Mouse (Mus musculus) MEL (cell line): ENCODE data around the gene Slc51a. TPM values are rescaled to one million over a fixed set of nuclear protein-coding genes. Genes with fewer than 3 reads are reported as not detected.
"Not testable (repeated sequence)": the region's sequence is repeated elsewhere in the genome, so short reads cannot be mapped to it uniquely, and the experiment has no call there.

ENCODE experiments used
- DNase-seq: peaks from one replicate; pipeline ENCODE4 v3.0.0; 2011; ENCODE audit warnings: low read depth, low spot score
- H3K27ac ChIP-seq: 2 replicates; pipeline ENCODE4 v1.5.1; 2012; ENCODE audit warnings: low read depth, mild to moderate bottlenecking, control low read depth, low read length, moderate library complexity; ENCODE audit not compliant: control insufficient read depth
- H3K27me3 ChIP-seq, 2 experiments: fragments of 150-350 bp in 1 of 2; sonication (generic) in 1 of 2; 2 replicates each; pipeline ENCODE4 v1.6.1; 2012; ENCODE audit warnings: low read length in 2 of 2, mild to moderate bottlenecking in 2 of 2, improper control_type of control experiment in 1 of 2, moderate library complexity in 1 of 2; ENCODE audit not compliant: insufficient read depth in 2 of 2, control insufficient read depth in 1 of 2
- H3K36me3 ChIP-seq, 2 experiments: 2 replicates each; pipeline ENCODE4 v1.6.1; 2012 to 2014; ENCODE audit warnings: low read length in 2 of 2, improper control_type of control experiment in 1 of 2, inconsistent platforms in 1 of 2, mild to moderate bottlenecking in 1 of 2; ENCODE audit not compliant: insufficient read depth in 2 of 2, control insufficient read depth in 1 of 2
- H3K4me1 ChIP-seq, 2 experiments: fragments of 150-350 bp in 1 of 2; sonication (generic) in 1 of 2; 2 replicates each; pipeline ENCODE4 v1.6.1; 2012; ENCODE audit warnings: low read length in 2 of 2, improper control_type of control experiment in 1 of 2, mild to moderate bottlenecking in 1 of 2; ENCODE audit not compliant: insufficient read depth in 2 of 2, control insufficient read depth in 1 of 2
- H3K4me3 ChIP-seq, 2 experiments: fragments of 150-350 bp in 1 of 2; sonication (generic) in 1 of 2; 2 replicates each; pipeline ENCODE4 v1.5.1; 2012; ENCODE audit warnings: low read depth in 2 of 2, low read length in 2 of 2, mild to moderate bottlenecking in 2 of 2, moderate library complexity in 2 of 2, control low read depth in 1 of 2, improper control_type of control experiment in 1 of 2; ENCODE audit not compliant: control insufficient read depth in 1 of 2, insufficient read depth in 1 of 2
- H3K79me2 ChIP-seq: 2 replicates; pipeline ENCODE4 v1.6.1; 2012; ENCODE audit warnings: mild to moderate bottlenecking, low read length, moderate library complexity; ENCODE audit not compliant: control insufficient read depth, poor library complexity, insufficient read depth
- H3K9ac ChIP-seq: 2 replicates; pipeline ENCODE4 v1.6.1; 2012; ENCODE audit warnings: low read depth, mild to moderate bottlenecking, control low read depth, low read length, moderate library complexity; ENCODE audit not compliant: control insufficient read depth, poor library complexity, severe bottlenecking
- H3K9me3 ChIP-seq: fragments of 150-350 bp; sonication (generic); replicated peaks from 2 replicates; pipeline ENCODE4 v1.6.1; 2012; ENCODE audit warnings: mild to moderate bottlenecking, low read length, improper control_type of control experiment, moderate library complexity; ENCODE audit not compliant: insufficient read depth
- CHD1 ChIP-seq: IDR thresholded peaks from 2 replicates; pipeline ENCODE4 v1.6.1; 2012; ENCODE audit warnings: low read depth, mild to moderate bottlenecking, inconsistent platforms, low read length, improper control_type of control experiment
- CHD2 ChIP-seq: IDR thresholded peaks from 2 replicates; pipeline ENCODE4 v1.6.1; 2011; ENCODE audit warnings: low read length, improper control_type of control experiment
- EP300 ChIP-seq, 2 experiments: IDR thresholded peaks; 2 replicates each; pipeline ENCODE4 v1.6.1; 2011; ENCODE audit warnings: improper control_type of control experiment in 2 of 2, low read length in 2 of 2, low read depth in 1 of 2, mild to moderate bottlenecking in 1 of 2
- GATA1 ChIP-seq: IDR thresholded peaks from 2 replicates; pipeline ENCODE4 v1.6.1; 2011; ENCODE audit warnings: low read depth, low read length, improper control_type of control experiment
- HCFC1 ChIP-seq: IDR thresholded peaks from 2 replicates; pipeline ENCODE4 v1.6.1; 2012; ENCODE audit warnings: low read depth, mild to moderate bottlenecking, inconsistent platforms, low read length, improper control_type of control experiment, moderate library complexity
- MAX ChIP-seq: IDR thresholded peaks from 2 replicates; pipeline ENCODE4 v1.6.1; 2011; ENCODE audit warnings: low read length, improper control_type of control experiment
- MAZ ChIP-seq: IDR thresholded peaks from 2 replicates; pipeline ENCODE4 v1.6.1; 2012; ENCODE audit warnings: low read depth, mild to moderate bottlenecking, inconsistent platforms, low read length, improper control_type of control experiment
- MXI1 ChIP-seq: IDR thresholded peaks from 2 replicates; pipeline ENCODE4 v1.6.1; 2011; ENCODE audit warnings: mild to moderate bottlenecking, low read depth, low read length, improper control_type of control experiment
- NELFE ChIP-seq: IDR thresholded peaks from 2 replicates; pipeline ENCODE4 v1.6.1; 2011; ENCODE audit warnings: low read depth, low read length, improper control_type of control experiment
- NRF1 ChIP-seq: IDR thresholded peaks from 2 replicates; pipeline ENCODE4 v1.6.1; 2014; ENCODE audit warnings: low read depth, mild to moderate bottlenecking, inconsistent platforms, low read length, improper control_type of control experiment, moderate library complexity; ENCODE audit not compliant: poor library complexity, insufficient read depth, severe bottlenecking
- POLR2A ChIP-seq, 2 experiments: IDR thresholded peaks; 2 replicates each; pipeline ENCODE4 v1.6.1; 2011 to 2012; ENCODE audit warnings: low read length in 2 of 2, mild to moderate bottlenecking in 2 of 2, control low read depth in 1 of 2, improper control_type of control experiment in 1 of 2, low read depth in 1 of 2, moderate library complexity in 1 of 2; ENCODE audit not compliant: control insufficient read depth in 1 of 2, insufficient read depth in 1 of 2, poor library complexity in 1 of 2
- POLR2AphosphoS5 ChIP-seq: IDR thresholded peaks from 2 replicates; pipeline ENCODE4 v1.6.1; 2012; ENCODE audit warnings: low read depth, borderline replicate concordance, mild to moderate bottlenecking, inconsistent platforms, low read length, moderate library complexity, mixed read lengths
- SMC3 ChIP-seq: IDR thresholded peaks from 2 replicates; pipeline ENCODE4 v1.6.1; 2011; ENCODE audit warnings: low read depth, low read length, improper control_type of control experiment
- TAL1 ChIP-seq: IDR thresholded peaks from 2 replicates; pipeline ENCODE4 v1.6.1; 2012; ENCODE audit warnings: mild to moderate bottlenecking, inconsistent platforms, low read length, moderate library complexity, mixed read lengths
- TCF12 ChIP-seq: IDR thresholded peaks from 2 replicates; pipeline ENCODE4 v1.6.1; 2014; ENCODE audit warnings: low read depth, mild to moderate bottlenecking, inconsistent platforms, low read length, improper control_type of control experiment, moderate library complexity
- USF2 ChIP-seq, 2 experiments: IDR thresholded peaks; 2 replicates each; pipeline ENCODE4 v1.6.1; 2011 to 2012; ENCODE audit warnings: improper control_type of control experiment in 2 of 2, low read length in 2 of 2, borderline replicate concordance in 1 of 2, inconsistent platforms in 1 of 2, low read depth in 1 of 2, mild to moderate bottlenecking in 1 of 2; ENCODE audit not compliant: insufficient read depth in 1 of 2
- ZC3H11A ChIP-seq: IDR thresholded peaks from 2 replicates; pipeline ENCODE4 v1.6.1; 2012; ENCODE audit warnings: low read depth, mild to moderate bottlenecking, inconsistent platforms, low read length, improper control_type of control experiment
- ZKSCAN1 ChIP-seq: IDR thresholded peaks from 2 replicates; pipeline ENCODE4 v1.6.1; 2012; ENCODE audit warnings: low read depth, mild to moderate bottlenecking, inconsistent platforms, low read length, improper control_type of control experiment, moderate library complexity
- ZNF384 ChIP-seq: IDR thresholded peaks from 2 replicates; pipeline ENCODE4 v1.6.1; 2012; ENCODE audit warnings: low read depth, mild to moderate bottlenecking, inconsistent platforms, low read length, improper control_type of control experiment
- polyA plus RNA-seq, 2 experiments: library from polyadenylated mRNA; stranded (reverse) in 1 of 2; unstranded in 1 of 2; fragments of >175 nt in 1 of 2; fragments of >200 nt in 1 of 2; gene quantifications; 2 replicates each; pipeline versions ENCODE4 v1.2.1 to v1.2.4; 2012; ENCODE audit warnings: low replicate concordance in 2 of 2, low read depth in 1 of 2; ENCODE audit not compliant: insufficient read length in 2 of 2, insufficient read depth in 1 of 2, missing spikeins in 1 of 2
- total RNA-seq: library from RNA; depleted of rRNA; stranded (reverse); fragments of 300-350 nt; gene quantifications from 2 replicates; pipeline ENCODE4 v1.2.3, GENCODE M21; 2012

Slc51a gene
- total and polyA plus RNA-seq, 3 experiments = 4.6 to 14.5 TPM; not detected in 1

DNA sequence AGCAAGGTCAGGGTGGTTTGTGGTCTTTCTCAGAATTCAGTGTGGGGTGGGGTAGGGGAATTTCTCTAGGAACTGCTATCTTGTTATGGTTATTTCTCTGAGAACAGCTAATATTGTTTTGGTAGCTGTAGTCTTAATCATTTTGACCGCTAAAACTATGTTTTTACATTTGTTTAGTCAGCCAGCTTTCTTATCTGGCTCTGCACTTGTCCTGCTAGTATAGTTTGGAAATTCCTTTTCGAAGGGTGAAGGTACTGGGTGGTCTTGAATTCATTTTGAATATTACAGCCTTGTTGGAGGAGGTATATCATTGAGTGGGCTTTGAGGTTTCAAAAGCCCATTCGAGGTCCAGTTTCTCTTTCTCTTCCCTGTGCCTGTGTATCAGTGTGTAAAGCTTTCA is 43.1 kb downstream of the Slc51a start:
- H3K9me3 ChIP-seq, H3K27me3 ChIP-seq: not testable (repeated sequence)
- Histone ChIP-seq H3K36me3 (peaks cover 3 to 50% of the 10 kb centered on the region in 2 experiments; a peak in 3 of 4 replicates), H3K27ac (peak overlapping the region; percentile 88), H3K9ac (peak overlapping the region; percentile 18), H3K79me2 (peaks cover 16% of the 10 kb centered on the region), H3K4me1 (peaks cover 31 to 41% of the 10 kb centered on the region in 2 experiments), H3K4me3 (peak overlapping the region; percentile 12 to 50; a peak in 3 of 4 replicates)
- peak; percentile 71 for DNase-seq
- 0 out of 2 replicates have a peak, but pooled peaks have one; percentile 17 for TF ChIP-seq CHD1
- peak; percentile 63 to 70 for TF ChIP-seq EP300 (IDR thresholded peaks at IDR 0.05; ENCODE audit: low read depth in 1 of 2, low read length in 2 of 2)
- TF ChIP-seq TAL1 = peak; percentile 71
- TF ChIP-seq GATA1 = peak; percentile 58
- peak; percentile 1; the same call in 1 of the 2 replicates for TF ChIP-seq ZNF384
- peak; percentile 56; the same call in 1 of the 2 replicates for TF ChIP-seq TCF12

DNA sequence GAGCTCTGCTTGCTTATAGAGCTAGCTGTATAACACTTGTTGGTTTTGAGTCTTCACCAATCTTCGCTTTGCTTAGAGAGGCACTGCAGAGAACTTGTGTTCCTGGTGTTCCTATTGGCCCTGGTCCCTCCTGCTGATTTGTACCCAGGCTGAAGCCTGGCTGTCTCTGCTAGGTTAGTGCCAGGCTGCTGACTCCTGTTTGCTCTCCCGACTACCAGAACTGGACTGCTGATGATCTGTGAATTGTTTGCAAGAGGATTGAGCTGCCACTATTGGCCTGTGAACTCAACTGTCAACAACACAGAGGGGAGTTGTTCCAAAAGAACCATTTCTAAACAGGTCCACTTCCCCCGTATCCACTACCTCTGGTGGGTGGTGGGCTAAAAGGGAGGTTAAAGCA is 46.2 kb downstream of the Slc51a start:
- H3K9me3 ChIP-seq = no peaks in the 10 kb centered on the region
- H3K4me1 ChIP-seq = peaks cover 21 to 30% of the 10 kb centered on the region in 2 experiments
- H3K27me3 ChIP-seq = no peaks in the 10 kb centered on the region
- no peak overlapping the region for H3K9ac ChIP-seq
- peaks cover 11% of the 10 kb centered on the region for H3K79me2 ChIP-seq
- TF ChIP-seq GATA1 (no peak), SMC3 (no peak), TCF12 (no peak), MXI1 (no peak), EP300 (IDR thresholded peaks at IDR 0.05; ENCODE audit: low read depth in 1 of 2, low read length in 2 of 2) (no peak), CHD2 (no peak), USF2 (IDR thresholded peaks at IDR 0.05; ENCODE audit: borderline replicate concordance in 1 of 2, insufficient read depth in 1 of 2, low read depth in 1 of 2, low read length in 2 of 2) (no peak), NELFE (no peak), MAX (no peak), ZNF384 (no peak), POLR2A (IDR thresholded peaks at IDR 0.05; ENCODE audit: control insufficient read depth in 1 of 2, insufficient read depth in 1 of 2, low read depth in 1 of 2, low read length in 2 of 2, poor library complexity in 1 of 2) (no peak), NRF1 (no peak), MAZ (no peak), HCFC1 (no peak), ZKSCAN1 (no peak), ZC3H11A (no peak), POLR2AphosphoS5 (no peak)
- H3K4me3 ChIP-seq = no peak overlapping the region
- no peak for DNase-seq
- H3K36me3 ChIP-seq = peaks cover 3 to 32% of the 10 kb centered on the region in 2 experiments; a peak in 3 of 4 replicates
- no peak overlapping the region for H3K27ac ChIP-seq
